In genomic region chr7:19021048-19021447, GRCm38 (mm10) we compare ENCODE assay signal across 24 mouse cellular contexts. TPM values are rescaled to one million over a fixed set of nuclear protein-coding genes. Genes with fewer than 3 reads are reported as not detected.
DNase-seq lines count a peak whose midpoint lies in the region; ATAC-seq and TF ChIP-seq lines count a peak whose summit lies in the region.
"Had no signal": no experiment of that assay in that cellular context is flagged by ENCODE, and none has a peak within 500 bp of the region (broad histone marks: within the 10 kb centered on the region; RNA-seq: fewer than 3 reads in every experiment).

No protein-coding gene starts in this region.

- H3K9me3 ChIP-seq in intestine, embryonic 14.5 days (ENCODE audit: control insufficient read depth, low read length) = no peaks in the 10 kb centered on the region
- no peaks in the 10 kb centered on the region for H3K9me3 ChIP-seq in liver, embryonic 12.5 days (replicated peaks)
- no peaks in the 10 kb centered on the region for H3K9me3 ChIP-seq in stomach, embryonic 15.5 days
- no peaks in the 10 kb centered on the region for H3K9me3 ChIP-seq in hindbrain, embryonic 16.5 days (ENCODE audit: control insufficient read depth, low read length)
- H3K9me3 ChIP-seq: hindbrain, embryonic 13.5 days; midbrain, embryonic 10.5 days; neural tube, embryonic 15.5 days had no signal

- H3K4me3 ChIP-seq in liver, adult 2 months (ENCODE audit: insufficient read depth, low read depth, low read length) = peak overlapping the region; percentile 46
- H3K4me3 ChIP-seq in intestine, embryonic 14.5 days (ENCODE audit: low read depth, low read length) = 0 out of 2 replicates have a peak overlapping the region, but pooled peaks have one; percentile 6
- H3K4me3 ChIP-seq in liver, embryonic 12.5 days = peak overlapping the region; percentile 94
- peak overlapping the region; percentile 76 for H3K4me3 ChIP-seq in stomach, embryonic 15.5 days (replicated peaks)
- no peak overlapping the region for H3K4me3 ChIP-seq in hindbrain, embryonic 16.5 days (ENCODE audit: low read length)
- H3K4me3 ChIP-seq: hindbrain, embryonic 13.5 days; midbrain, embryonic 10.5 days; neural tube, embryonic 15.5 days had no signal

- no peak for DNase-seq in liver, adult 2 months (ENCODE audit: extremely low read depth, low read depth, low spot score)
- DNase-seq in liver = no peak
- DNase-seq in intestine, embryonic 14.5 days (ENCODE audit: low spot score) = no peak
- DNase-seq in right cerebral cortex, postnatal 14 days = no peak
- DNase-seq: adrenal gland, postnatal 14 days; cerebellum, adult 9-11 months; embryo, embryonic 11 days; heart, adult 18-20 months; heart, postnatal 10 days; layer of hippocampus, postnatal 36 days; spleen, adult 18-20 months had no signal

- no peaks in the 10 kb centered on the region for H3K36me3 ChIP-seq in liver, adult 2 months (ENCODE audit: control insufficient read depth, insufficient read depth, low read length)
- no peaks in the 10 kb centered on the region for H3K36me3 ChIP-seq in intestine, embryonic 14.5 days (ENCODE audit: control insufficient read depth, insufficient read depth, low read length)
- H3K36me3 ChIP-seq in liver, embryonic 12.5 days = no peaks in the 10 kb centered on the region
- no peaks in the 10 kb centered on the region for H3K36me3 ChIP-seq in stomach, embryonic 15.5 days
- no peaks in the 10 kb centered on the region for H3K36me3 ChIP-seq in hindbrain, embryonic 16.5 days (ENCODE audit: control insufficient read depth, insufficient read depth, low read length)
- H3K36me3 ChIP-seq: hindbrain, embryonic 13.5 days; midbrain, embryonic 10.5 days; neural tube, embryonic 15.5 days had no signal

- no peak for TF ChIP-seq POLR2A in liver, adult 2 months (IDR thresholded peaks at IDR 0.05; ENCODE audit: extremely low read depth, insufficient read depth, low read length)

- peaks cover 22% of the 10 kb centered on the region for H3K4me1 ChIP-seq in liver, adult 2 months (ENCODE audit: control insufficient read depth, insufficient read depth, low read length)
- peaks cover 10% of the 10 kb centered on the region; the same call in 1 of the 2 replicates for H3K4me1 ChIP-seq in intestine, embryonic 14.5 days (replicated peaks; ENCODE audit: control insufficient read depth, insufficient read depth, low read length)
- H3K4me1 ChIP-seq in liver, embryonic 12.5 days = peaks cover 26% of the 10 kb centered on the region
- H3K4me1 ChIP-seq in stomach, embryonic 15.5 days = peaks cover 21% of the 10 kb centered on the region
- peaks cover 13% of the 10 kb centered on the region for H3K4me1 ChIP-seq in hindbrain, embryonic 16.5 days (ENCODE audit: control insufficient read depth, insufficient read depth, low read depth, low read length)

- peak overlapping the region; percentile 30 for H3K4me2 ChIP-seq in intestine, embryonic 14.5 days (ENCODE audit: low read length)
- H3K4me2 ChIP-seq in liver, embryonic 12.5 days = peak overlapping the region; percentile 69
- peak overlapping the region; percentile 49 for H3K4me2 ChIP-seq in stomach, embryonic 15.5 days
- no peak overlapping the region for H3K4me2 ChIP-seq in hindbrain, embryonic 16.5 days (ENCODE audit: low read length)
- H3K4me2 ChIP-seq: hindbrain, embryonic 13.5 days; neural tube, embryonic 15.5 days had no signal

- H3K79me2 ChIP-seq in liver, adult 2 months (ENCODE audit: control insufficient read depth, insufficient read depth, low read length) = peaks cover 23% of the 10 kb centered on the region; the same call in 1 of the 2 replicates

- WGBS in liver, adult 2 months = 7% methylated on average over 8 of the region's 8 CpGs
- WGBS in intestine, embryonic 14.5 days = 17% methylated on average over 8 of the region's 8 CpGs
- WGBS in liver, embryonic 12.5 days (ENCODE audit: insufficient replicate concordance) = 15% methylated on average over 8 of the region's 8 CpGs
- WGBS in stomach, embryonic 15.5 days = 8% methylated on average over 8 of the region's 8 CpGs
- 32% methylated on average over 8 of the region's 8 CpGs for whole genome bisulfite sequencing in hindbrain, embryonic 16.5 days

- peak overlapping the region; percentile 93 for H3K27ac ChIP-seq in liver, adult 2 months (replicated peaks; ENCODE audit: insufficient read depth, low read depth, low read length)
- no peak overlapping the region for H3K27ac ChIP-seq in intestine, embryonic 14.5 days (ENCODE audit: low read depth)
- H3K27ac ChIP-seq in liver, embryonic 12.5 days = no peak overlapping the region
- H3K27ac ChIP-seq in stomach, embryonic 15.5 days = peak overlapping the region; percentile 16; the same call in 1 of the 2 replicates
- no peak overlapping the region for H3K27ac ChIP-seq in hindbrain, embryonic 16.5 days (ENCODE audit: low read depth, low read length)
- H3K27ac ChIP-seq: hindbrain, embryonic 13.5 days; midbrain, embryonic 10.5 days; neural tube, embryonic 15.5 days had no signal

- H3K27me3 ChIP-seq in liver, adult 2 months (ENCODE audit: control insufficient read depth, insufficient read depth, low read length) = no peaks in the 10 kb centered on the region
- peaks cover 34% of the 10 kb centered on the region for H3K27me3 ChIP-seq in intestine, embryonic 14.5 days (replicated peaks; ENCODE audit: control insufficient read depth, insufficient read depth, low read length)
- peaks cover 50% of the 10 kb centered on the region for H3K27me3 ChIP-seq in liver, embryonic 12.5 days (replicated peaks)
- H3K27me3 ChIP-seq in stomach, embryonic 15.5 days (replicated peaks) = peaks cover 30% of the 10 kb centered on the region
- peaks cover 20% of the 10 kb centered on the region for H3K27me3 ChIP-seq in hindbrain, embryonic 16.5 days (replicated peaks; ENCODE audit: control insufficient read depth, insufficient read depth, low read length)

- no peak for ATAC-seq in intestine, embryonic 14.5 days (replicated peaks; ENCODE audit: low FRiP score, low TSS enrichment, low read depth)
- ATAC-seq in liver, embryonic 12.5 days = no peak
- no peak for ATAC-seq in stomach, embryonic 15.5 days (ENCODE audit: insufficient read depth, low FRiP score, low read depth)
- ATAC-seq in hindbrain, embryonic 16.5 days = no peak
- ATAC-seq: forebrain, embryonic 16.5 days had no signal

- H3K9ac ChIP-seq in liver, adult 2 months (ENCODE audit: low read depth, low read length) = peak overlapping the region; percentile 67
- no peak overlapping the region for H3K9ac ChIP-seq in intestine, embryonic 14.5 days (ENCODE audit: low read length)
- peak overlapping the region; percentile 46 for H3K9ac ChIP-seq in liver, embryonic 12.5 days
- no peak overlapping the region for H3K9ac ChIP-seq in stomach, embryonic 15.5 days
- H3K9ac ChIP-seq in hindbrain, embryonic 16.5 days (ENCODE audit: low read depth, low read length) = no peak overlapping the region
- H3K9ac ChIP-seq: hindbrain, embryonic 13.5 days; neural tube, embryonic 15.5 days had no signal

- no peak for TF ChIP-seq CTCF in liver, adult 2 months (IDR thresholded peaks at IDR 0.05; ENCODE audit: low read depth, low read length)

RNA-seq across cellular contexts. Expression of gene Foxa3, which starts 2.3 kb away (rescaled TPM):
- total RNA-seq in liver, adult 2 months (2014; rRNA removed) = 31.2 and 60.1 TPM in 2 replicates
- polyA plus RNA-seq in liver, adult 2 months (2012; rRNA removed) = 47.4 and 54.1 TPM in 2 replicates
- 21.6 and 21.9 TPM in 2 replicates for polyA plus RNA-seq in intestine, embryonic 14.5 days (2014; fragmentation: Nextera tagmentation; extraction: Ambion mirVana)
- polyA plus RNA-seq in liver, embryonic 12.5 days (2016; fragmentation: Nextera tagmentation; extraction: Ambion mirVana) = 25.3 and 26.6 TPM in 2 replicates
- 30.2 and 32.7 TPM in 2 replicates for polyA plus RNA-seq in stomach, embryonic 15.5 days (2015; fragmentation: Nextera tagmentation; extraction: Ambion mirVana)
- not detected in 2 replicates for polyA plus RNA-seq in hindbrain, embryonic 16.5 days (2015; fragmentation: Nextera tagmentation; extraction: Ambion mirVana)
- total RNA-seq: heart, adult 18-20 months; heart, postnatal 10 days; layer of hippocampus, postnatal 36 days; MEL; monocyte, adult 5-6 weeks had no signal
- polyA plus RNA-seq: forebrain, embryonic 16.5 days; hindbrain, embryonic 13.5 days; kidney, embryonic 14.5 days; urinary bladder, adult 2 months had no signal

RNA-seq across cellular contexts. Expression of gene Sympk, which starts 3.1 kb away (rescaled TPM):
- total RNA-seq in liver, adult 2 months (2014; rRNA removed) = 21.5 and 29.5 TPM in 2 replicates
- 37.3 and 46.9 TPM in 2 replicates for polyA plus RNA-seq in liver, adult 2 months (2012; rRNA removed)
- polyA plus RNA-seq in intestine, embryonic 14.5 days (2014; fragmentation: Nextera tagmentation; extraction: Ambion mirVana) = 23.9 and 26.1 TPM in 2 replicates
- 30.3 and 33.3 TPM in 2 replicates for polyA plus RNA-seq in liver, embryonic 12.5 days (2016; fragmentation: Nextera tagmentation; extraction: Ambion mirVana)
- 28.1 and 32.3 TPM in 2 replicates for polyA plus RNA-seq in stomach, embryonic 15.5 days (2015; fragmentation: Nextera tagmentation; extraction: Ambion mirVana)
- 24.1 and 27.5 TPM in 2 replicates for polyA plus RNA-seq in hindbrain, embryonic 16.5 days (2015; fragmentation: Nextera tagmentation; extraction: Ambion mirVana)

RNA-seq across cellular contexts. Expression of gene Irf2bp1, which starts 17.2 kb away (rescaled TPM):
- total RNA-seq in liver, adult 2 months (2014; rRNA removed) = 4.5 and 7.3 TPM in 2 replicates
- 13.2 and 14.6 TPM in 2 replicates for polyA plus RNA-seq in liver, adult 2 months (2012; rRNA removed)
- polyA plus RNA-seq in intestine, embryonic 14.5 days (2014; fragmentation: Nextera tagmentation; extraction: Ambion mirVana) = 29.5 and 29.6 TPM in 2 replicates
- 20.1 and 22.3 TPM in 2 replicates for polyA plus RNA-seq in liver, embryonic 12.5 days (2016; fragmentation: Nextera tagmentation; extraction: Ambion mirVana)
- 23.5 and 28.0 TPM in 2 replicates for polyA plus RNA-seq in stomach, embryonic 15.5 days (2015; fragmentation: Nextera tagmentation; extraction: Ambion mirVana)
- 26.8 and 27.3 TPM in 2 replicates for polyA plus RNA-seq in hindbrain, embryonic 16.5 days (2015; fragmentation: Nextera tagmentation; extraction: Ambion mirVana)

RNA-seq across cellular contexts. Expression of gene Mypop, which starts 30.0 kb away (rescaled TPM):
- total RNA-seq in liver, adult 2 months (2014; rRNA removed) = 0.54 and 0.65 TPM in 2 replicates
- polyA plus RNA-seq in liver, adult 2 months (2012; rRNA removed) = 2.7 and 3.1 TPM in 2 replicates
- 2.8 and 3.2 TPM in 2 replicates for polyA plus RNA-seq in intestine, embryonic 14.5 days (2014; fragmentation: Nextera tagmentation; extraction: Ambion mirVana)
- polyA plus RNA-seq in liver, embryonic 12.5 days (2016; fragmentation: Nextera tagmentation; extraction: Ambion mirVana) = 1.3 and 1.7 TPM in 2 replicates
- polyA plus RNA-seq in stomach, embryonic 15.5 days (2015; fragmentation: Nextera tagmentation; extraction: Ambion mirVana) = 2.8 and 3.7 TPM in 2 replicates
- 5.8 and 6.3 TPM in 2 replicates for polyA plus RNA-seq in hindbrain, embryonic 16.5 days (2015; fragmentation: Nextera tagmentation; extraction: Ambion mirVana)
- total RNA-seq: monocyte, adult 5-6 weeks had no signal

RNA-seq across cellular contexts. Expression of gene Rsph6a, which starts 33.4 kb away (rescaled TPM):
- total RNA-seq in liver, adult 2 months (2014; rRNA removed) = not detected in 2 replicates
- not detected in 2 replicates for polyA plus RNA-seq in liver, adult 2 months (2012; rRNA removed)
- polyA plus RNA-seq in intestine, embryonic 14.5 days (2014; fragmentation: Nextera tagmentation; extraction: Ambion mirVana) = not detected in 2 replicates
- not detected in 2 replicates for polyA plus RNA-seq in liver, embryonic 12.5 days (2016; fragmentation: Nextera tagmentation; extraction: Ambion mirVana)
- polyA plus RNA-seq in stomach, embryonic 15.5 days (2015; fragmentation: Nextera tagmentation; extraction: Ambion mirVana) = not detected in 2 replicates
- polyA plus RNA-seq in hindbrain, embryonic 16.5 days (2015; fragmentation: Nextera tagmentation; extraction: Ambion mirVana) = 0.17 and 0.40 TPM in 2 replicates
- total RNA-seq: adrenal gland, postnatal 14 days; gastrocnemius, adult 18-20 months; heart, adult 18-20 months; heart, postnatal 10 days; monocyte, adult 5-6 weeks had no signal
- polyA plus RNA-seq: hindbrain, embryonic 13.5 days; kidney, embryonic 14.5 days; limb, embryonic 11.5 days; midbrain, embryonic 10.5 days; urinary bladder, adult 2 months had no signal

Comparison
In these comparisons a context has a peak if more than half of its experiments do, and no peak if none do; other contexts are left out.
1. H3K27ac ChIP-seq: peak in liver, adult 2 months (single experiment) and stomach, embryonic 15.5 days (single experiment); none in intestine, embryonic 14.5 days (single experiment), liver, embryonic 12.5 days (single experiment) and hindbrain, embryonic 16.5 days (single experiment).
2. H3K9ac ChIP-seq: peak in liver, adult 2 months (single experiment) and liver, embryonic 12.5 days (single experiment); none in intestine, embryonic 14.5 days (single experiment), stomach, embryonic 15.5 days (single experiment) and hindbrain, embryonic 16.5 days (single experiment).
3. RNA of gene Foxa3, which starts 2.3 kb away (polyA plus RNA-seq): 47.4 to 54.1 TPM in liver, adult 2 months, 30.2 to 32.7 TPM in stomach, embryonic 15.5 days, 25.3 to 26.6 TPM in liver, embryonic 12.5 days and 21.6 to 21.9 TPM in intestine, embryonic 14.5 days; not detected in hindbrain, embryonic 16.5 days; every median in the first group is over 10 times any median in the second.